Mouse (Mus musculus): ENCODE results near the gene Dll3.

Gene Dll3

GRCm38 (mm10) chr7:28301616-28302433 is at the start of gene Dll3:
Gene Dll3 (minus strand): TSS chr7:28302238.
- no peak for DNase-seq (ENCODE audit: low spot score)

- no peak for DNase-seq (ENCODE audit: low spot score)
Measured at GRCm38 (mm10) chr7:28351676-28352191, 49.7 kb upstream of the Dll3 start.

GRCm38 (mm10) chr7:28350155-28350883 is 48.3 kb upstream of the Dll3 start, which contains the start of gene Rps16:
Gene Rps16 (plus strand): TSS chr7:28350652.
- DNase-seq (ENCODE audit: low spot score): peak; percentile 97

DNA sequence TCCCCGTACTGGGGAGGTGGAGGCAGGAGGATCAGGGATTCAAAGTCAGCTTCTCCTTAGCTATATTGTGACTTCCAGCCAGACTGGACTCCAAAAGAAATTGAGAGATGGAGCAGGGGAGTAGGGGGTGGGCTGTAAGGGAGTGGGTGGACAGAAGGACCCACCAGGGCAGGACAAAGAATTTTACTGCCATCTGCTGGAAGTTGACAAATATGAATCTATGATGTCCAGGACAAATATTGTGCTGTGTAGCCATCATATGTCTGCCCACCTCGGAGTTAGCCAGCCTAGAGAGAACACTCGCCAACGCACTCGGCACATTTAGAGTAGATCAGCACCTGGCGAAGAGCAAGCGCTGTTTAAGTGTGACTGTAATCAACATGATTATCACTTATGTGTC is 46.6 kb upstream of the Dll3 start:
- DNase-seq (ENCODE audit: low spot score): no peak

DNA sequence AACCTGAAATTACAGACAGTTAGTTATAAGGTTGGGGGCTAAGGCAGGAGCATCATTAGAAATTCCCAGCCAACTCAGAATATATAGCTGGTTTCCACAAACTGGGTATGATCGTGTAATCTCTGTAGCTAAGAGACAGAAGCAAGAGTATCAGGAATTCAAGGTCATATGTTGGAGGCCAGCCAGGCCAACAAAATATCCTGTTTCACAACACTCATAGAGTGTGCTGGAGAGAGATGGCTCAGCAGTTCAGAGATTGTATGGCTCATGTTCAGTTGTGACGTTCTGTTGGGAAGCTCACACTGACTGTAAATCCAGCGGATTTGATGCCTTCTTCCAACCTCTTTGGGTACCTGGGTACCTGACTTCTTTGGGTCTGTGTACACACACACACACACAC is 45.7 kb upstream of the Dll3 start:
- DNase-seq (ENCODE audit: low spot score): no peak

DNA sequence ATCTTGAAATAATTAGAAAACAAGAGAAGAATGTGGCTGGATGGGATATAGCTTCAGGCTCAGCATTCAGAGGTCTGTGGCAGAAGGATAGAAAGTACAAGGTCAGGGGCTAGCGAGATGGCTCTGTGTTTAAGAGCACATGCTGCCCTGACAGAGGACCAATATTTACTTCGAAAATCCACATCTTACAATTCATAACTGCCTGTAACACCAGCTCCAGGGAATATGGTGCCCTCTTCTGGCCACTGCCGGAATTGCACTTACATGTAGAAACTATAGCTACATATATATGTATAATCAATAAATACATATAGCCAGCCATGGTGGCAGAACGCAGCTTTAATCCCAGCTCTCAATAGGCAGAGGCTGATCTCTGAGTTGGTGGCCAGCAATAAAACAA is 42.6 kb upstream of the Dll3 start:
- peak; percentile 77 for DNase-seq (ENCODE audit: low spot score)

- no peak for DNase-seq (ENCODE audit: low spot score)
Measured at GRCm38 (mm10) chr7:28341381-28341780, 39.3 kb upstream of the Dll3 start.

DNA sequence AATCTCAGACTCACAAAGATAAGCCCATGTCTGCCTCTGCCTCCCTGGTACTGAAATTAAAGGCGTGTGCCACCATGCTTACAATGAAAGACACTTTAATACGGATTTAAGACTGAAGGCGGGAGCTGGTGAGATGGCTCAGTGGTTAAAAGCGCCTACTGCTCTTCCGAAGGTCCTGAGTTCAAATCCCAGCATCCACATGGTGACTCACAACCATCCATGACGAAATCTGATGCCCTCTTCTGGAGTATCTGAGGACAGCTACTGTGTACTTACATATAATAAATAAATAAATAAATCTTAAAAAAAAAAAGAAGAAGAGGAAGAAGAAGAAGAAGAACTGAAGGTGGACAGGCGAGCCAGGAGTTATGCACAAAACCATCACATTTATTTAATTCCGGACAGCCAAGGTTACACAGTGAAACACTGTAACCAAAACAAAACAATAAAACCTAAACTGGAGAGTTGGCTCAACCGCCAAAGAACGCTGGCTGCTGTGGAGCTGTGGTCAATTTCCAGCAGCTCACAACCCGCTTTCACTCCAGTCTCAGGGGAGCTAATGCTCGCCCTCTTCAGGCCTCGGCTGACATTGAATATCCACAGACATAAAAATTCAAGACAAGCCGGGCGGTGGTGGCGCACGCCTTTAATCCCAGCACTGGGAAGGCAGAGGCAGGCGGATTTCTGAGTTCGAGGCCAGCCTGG is 37.3 kb upstream of the Dll3 start:
- DNase-seq (ENCODE audit: low spot score): peak; percentile 50

- peak; percentile 93 for DNase-seq (ENCODE audit: low spot score)
Measured at GRCm38 (mm10) chr7:28338108-28338998, 36.3 kb upstream of the Dll3 start, which contains the start of gene Supt5. Gene Supt5 (minus strand): TSS chr7:28338746.

DNA sequence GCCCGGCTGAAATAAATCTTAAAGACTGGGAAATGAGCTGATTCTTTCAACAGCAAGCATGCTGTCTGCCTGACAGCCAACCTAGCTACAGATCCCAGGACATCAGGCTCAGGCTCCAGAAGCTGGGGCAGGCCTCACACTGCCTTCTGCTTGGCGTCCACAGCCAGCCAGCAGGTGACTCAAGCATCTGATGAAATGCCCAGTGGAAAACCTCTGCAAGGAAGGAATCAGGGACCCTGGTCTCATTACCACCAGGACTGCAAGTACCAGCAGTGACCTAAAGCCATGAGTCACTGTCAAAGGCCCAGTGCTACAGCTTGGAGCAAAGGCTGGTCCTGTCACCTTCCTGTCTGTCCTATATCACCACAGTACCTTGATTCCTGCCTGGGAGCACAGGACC is 33.4 kb upstream of the Dll3 start:
- DNase-seq (ENCODE audit: low spot score): no peak

DNA sequence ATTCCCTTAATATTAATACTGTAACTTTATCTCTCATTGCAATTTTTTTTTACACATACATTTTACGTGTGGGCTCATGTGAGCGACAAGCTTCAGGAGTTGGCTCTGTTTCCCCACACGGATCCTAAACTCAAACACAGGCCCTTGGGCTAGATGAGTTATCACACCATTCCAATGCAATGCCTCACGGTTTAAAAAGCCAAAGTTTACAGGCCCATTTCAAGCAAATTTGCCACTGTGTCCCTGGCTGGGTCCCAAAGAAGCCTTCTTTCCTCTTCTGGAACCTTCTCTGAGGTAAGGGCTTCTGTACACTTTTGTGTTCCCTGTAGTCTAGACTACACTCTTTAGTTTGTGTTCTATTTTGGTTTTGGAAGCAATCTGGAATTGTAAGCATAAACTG is 32.5 kb upstream of the Dll3 start:
- DNase-seq (ENCODE audit: low spot score): no peak

GRCm38 (mm10) chr7:28328260-28328659 is 26.2 kb upstream of the Dll3 start:
- no peak for DNase-seq (ENCODE audit: low spot score)

DNA sequence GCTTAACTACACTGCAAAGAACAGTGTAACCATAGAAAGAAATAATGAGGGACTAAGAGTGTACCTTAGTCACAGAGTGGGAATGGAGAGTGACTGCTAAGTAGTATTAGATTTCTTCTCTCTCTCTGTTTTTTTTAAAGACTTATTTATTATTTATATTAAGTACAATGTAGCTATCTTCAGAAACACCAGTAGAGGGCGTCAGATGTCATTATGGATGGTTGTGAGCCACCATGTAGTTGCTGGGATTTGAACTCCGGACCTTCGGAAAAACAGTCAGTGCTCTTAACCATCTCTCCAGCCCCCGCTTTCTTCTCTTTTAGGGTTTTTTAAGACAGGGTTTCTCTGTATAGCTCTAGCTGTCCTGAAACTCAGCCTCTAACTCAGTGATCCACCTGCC is 24.4 kb upstream of the Dll3 start:
- DNase-seq (ENCODE audit: low spot score): no peak

GRCm38 (mm10) chr7:28325293-28325692 is 23.3 kb upstream of the Dll3 start:
- DNase-seq (ENCODE audit: low spot score): no peak

DNA sequence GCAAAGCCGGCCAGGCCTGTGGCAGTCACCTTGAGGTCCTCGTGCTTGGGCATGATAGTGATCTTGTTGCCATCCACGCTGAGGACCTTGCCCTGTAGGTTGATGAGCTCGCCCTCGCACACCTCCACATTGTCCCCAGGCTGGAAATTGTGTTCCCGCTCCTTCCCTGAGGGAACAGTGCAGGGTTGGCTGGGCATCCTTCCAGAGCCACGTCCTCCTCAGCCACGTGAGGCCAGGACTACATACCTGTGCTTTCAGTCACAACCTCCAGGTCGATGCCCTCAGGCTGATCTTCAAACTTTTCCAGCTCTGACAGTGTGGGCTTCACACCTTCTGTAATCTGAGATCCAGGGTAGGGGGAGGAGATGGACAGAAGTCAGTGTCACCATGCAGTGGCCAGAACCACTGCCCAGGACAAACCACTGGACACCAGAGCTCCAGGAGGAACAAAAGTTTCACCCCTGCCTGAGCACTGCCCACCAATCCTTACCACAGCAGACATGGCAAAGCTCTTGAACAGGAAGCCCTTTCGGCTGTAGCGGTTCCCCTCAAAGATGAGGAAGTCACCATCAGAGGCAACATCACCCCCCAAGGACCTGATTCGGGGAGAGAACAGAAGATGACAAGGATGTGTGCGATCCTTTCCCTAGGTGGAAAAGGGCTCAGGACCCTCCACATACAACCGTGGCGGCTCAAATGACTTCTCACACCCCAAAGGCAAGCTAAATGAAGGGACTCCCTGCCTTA is 20.1 kb upstream of the Dll3 start:
- no peak for DNase-seq (ENCODE audit: low spot score)

DNA sequence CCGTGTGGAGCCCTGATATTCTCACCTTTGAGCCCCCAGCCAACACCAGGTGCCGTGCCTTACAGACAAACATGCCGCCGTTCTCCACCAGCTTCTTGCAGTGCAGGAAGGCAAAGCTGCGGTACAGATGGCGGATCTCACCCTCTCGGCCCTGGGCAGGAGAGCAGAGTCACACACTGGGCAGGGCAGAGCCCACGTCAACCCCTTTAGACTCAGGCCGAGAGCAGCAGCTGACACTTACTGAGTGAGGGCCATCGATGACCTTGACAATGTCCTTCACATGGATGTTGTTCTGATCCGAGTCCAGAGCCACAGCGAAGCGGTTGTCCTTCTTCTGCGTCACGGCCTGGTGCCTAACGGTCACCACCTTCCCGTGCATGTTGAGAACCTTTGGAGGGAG is 16.7 kb upstream of the Dll3 start:
- DNase-seq (ENCODE audit: low spot score): no peak

- DNase-seq (ENCODE audit: low spot score): no peak
Measured at GRCm38 (mm10) chr7:28318036-28318435, 16.0 kb upstream of the Dll3 start.

GRCm38 (mm10) chr7:28311926-28312543 is 10.0 kb upstream of the Dll3 start, which contains the start of gene Timm50:
Gene Timm50 (minus strand): TSS chr7:28312072.
- DNase-seq (ENCODE audit: low spot score): peak; percentile 95

DNA sequence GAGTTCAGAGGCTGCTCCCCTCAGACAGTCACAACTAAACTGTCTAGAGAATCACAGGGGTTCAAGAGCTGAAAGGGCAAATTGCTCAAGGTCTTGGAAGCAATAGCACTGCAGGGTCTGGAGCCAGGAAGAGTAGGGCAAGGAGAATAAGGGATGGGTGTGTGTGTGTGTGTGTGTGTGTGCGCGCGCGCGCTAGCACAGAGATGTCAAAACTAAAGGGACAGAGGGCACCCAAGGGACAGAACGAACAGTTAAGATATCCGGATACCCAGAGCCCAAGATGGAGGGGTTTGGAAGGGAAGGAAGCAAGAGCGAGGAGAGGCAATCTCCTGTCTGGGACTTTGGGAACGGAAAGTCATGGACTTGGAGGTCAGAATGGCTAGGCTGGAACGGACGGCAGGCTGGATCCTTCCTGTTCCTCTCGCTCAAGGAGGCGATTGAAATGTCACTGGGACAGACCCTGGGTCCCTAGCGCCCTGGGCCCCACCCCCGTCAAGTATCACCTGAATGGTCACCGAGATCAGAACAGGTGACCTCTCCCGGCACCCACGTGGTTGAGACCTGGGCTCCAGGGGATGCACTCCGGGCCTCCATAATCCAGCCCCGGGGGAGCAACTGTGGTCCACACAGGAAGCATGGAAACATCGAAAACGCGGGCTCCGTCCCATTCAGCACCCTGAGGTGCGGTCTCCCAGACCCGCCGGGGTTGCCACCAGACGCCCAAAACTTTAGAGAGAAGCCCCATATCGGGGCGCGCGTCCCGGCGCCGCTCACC is 9.3 kb upstream of the Dll3 start:
- no peak for DNase-seq (ENCODE audit: low spot score)
